Mouse (Mus musculus) heart, postnatal 0 days (tissue): ENCODE measurements around the gene Rpp25l.

Experiments used
- CTCF ChIP-seq: IDR thresholded peaks from 2 replicates; pipeline ENCODE4 v1.5.1; 2016; ENCODE audit warnings: antibody characterized with exemption, control low read depth, low read depth
- EP300 ChIP-seq: IDR thresholded peaks from 2 replicates; pipeline ENCODE4 v1.6.1; 2016; ENCODE audit warnings: antibody characterized with exemption, low read depth

- TF ChIP-seq EP300 (no peak), CTCF (peak; percentile 66)
Observed at GRCm38 (mm10) chr4:41708192-41708745, 5.1 kb downstream of the Rpp25l start.
